ENCODE assay signal across 9 mouse cellular contexts in genomic region chr2:3327351-3327750, GRCm38 (mm10). TPM values are rescaled to one million over a fixed set of nuclear protein-coding genes. Genes with fewer than 3 reads are reported as not detected.
DNase-seq lines count a peak whose midpoint lies in the region; ATAC-seq and TF ChIP-seq lines count a peak whose summit lies in the region.
"Had no signal": no experiment of that assay in that cellular context is flagged by ENCODE, and none has a peak within 500 bp of the region (broad histone marks: within the 10 kb centered on the region; RNA-seq: fewer than 3 reads in every experiment).

No protein-coding gene starts in this region.

- WGBS in hindbrain, embryonic 10.5 days, result 47% methylated on average over 1 of the region's 1 CpGs
- 43% methylated on average over 1 of the region's 1 CpGs for WGBS in hindbrain, embryonic 16.5 days
- WGBS in embryonic facial prominence, embryonic 11.5 days, result 28% methylated on average over 1 of the region's 1 CpGs

- H3K79me3 ChIP-seq in C2C12 (ENCODE audit: low read depth), result peaks cover 31% of the 10 kb centered on the region

- H3K27ac ChIP-seq in hindbrain, embryonic 10.5 days, result no peak overlapping the region
- H3K27ac ChIP-seq in hindbrain, embryonic 16.5 days (ENCODE audit: low read depth, low read length), result no peak overlapping the region
- H3K27ac ChIP-seq in embryonic facial prominence, embryonic 11.5 days (replicated peaks; ENCODE audit: low read depth, low read length), result no peak overlapping the region
- H3K27ac ChIP-seq: stomach, embryonic 15.5 days had no signal

- H3K9ac ChIP-seq in hindbrain, embryonic 16.5 days (ENCODE audit: low read depth, low read length), result no peak overlapping the region
- no peak overlapping the region for H3K9ac ChIP-seq in embryonic facial prominence, embryonic 11.5 days (replicated peaks; ENCODE audit: low read length)
- H3K9ac ChIP-seq: stomach, embryonic 15.5 days had no signal

- H3K79me2 ChIP-seq in C2C12 (ENCODE audit: control insufficient read depth, insufficient read depth), result peaks cover 53% of the 10 kb centered on the region

- ATAC-seq in hindbrain, embryonic 16.5 days, result no peak
- ATAC-seq in embryonic facial prominence, embryonic 11.5 days (replicated peaks; ENCODE audit: insufficient number of reproducible peaks, low FRiP score, low TSS enrichment, low read depth), result no peak

- no peaks in the 10 kb centered on the region for H3K9me3 ChIP-seq in hindbrain, embryonic 10.5 days
- H3K9me3 ChIP-seq in hindbrain, embryonic 16.5 days (ENCODE audit: control insufficient read depth, low read length), result no peaks in the 10 kb centered on the region
- H3K9me3 ChIP-seq in embryonic facial prominence, embryonic 11.5 days (replicated peaks; ENCODE audit: control insufficient read depth, low read length), result no peaks in the 10 kb centered on the region
- H3K9me3 ChIP-seq: stomach, embryonic 15.5 days had no signal

- no peak overlapping the region for H3K4me3 ChIP-seq in hindbrain, embryonic 10.5 days
- no peak overlapping the region for H3K4me3 ChIP-seq in hindbrain, embryonic 16.5 days (ENCODE audit: low read length)
- no peak overlapping the region for H3K4me3 ChIP-seq in C2C12 (ENCODE audit: insufficient read depth, poor library complexity, severe bottlenecking)
- no peak overlapping the region for H3K4me3 ChIP-seq in embryonic facial prominence, embryonic 11.5 days (ENCODE audit: low read depth, low read length)
- H3K4me3 ChIP-seq: stomach, embryonic 15.5 days had no signal

- no peaks in the 10 kb centered on the region for H3K27me3 ChIP-seq in hindbrain, embryonic 10.5 days (ENCODE audit: insufficient read depth, poor library complexity, severe bottlenecking)
- H3K27me3 ChIP-seq in hindbrain, embryonic 16.5 days (replicated peaks; ENCODE audit: control insufficient read depth, insufficient read depth, low read length), result no peaks in the 10 kb centered on the region
- H3K27me3 ChIP-seq in C2C12 (ENCODE audit: control insufficient read depth, insufficient read depth, insufficient read length), result no peaks in the 10 kb centered on the region
- no peaks in the 10 kb centered on the region for H3K27me3 ChIP-seq in embryonic facial prominence, embryonic 11.5 days (ENCODE audit: control insufficient read depth, insufficient read depth, low read length)
- H3K27me3 ChIP-seq: stomach, embryonic 15.5 days had no signal

- DNase-seq in hindbrain, embryonic 10.5 days (ENCODE audit: low spot score), result peak; percentile 40
- peak; percentile 65 for DNase-seq in adrenal gland, postnatal 25 days
- peak; percentile 61 for DNase-seq in embryonic facial prominence, embryonic 11.5 days (ENCODE audit: low spot score)
- peak; percentile 69 for DNase-seq in kidney, postnatal 14 days
- peak; percentile 34 to 45 for DNase-seq in monocyte, adult 2 months (ENCODE audit: low read depth in 1 of 2, low spot score in 2 of 2)
- DNase-seq in yolk sac, embryonic 10.5 days (ENCODE audit: low spot score), result peak; percentile 27

- TF ChIP-seq CTCF in C2C12 (IDR thresholded peaks at IDR 0.05; ENCODE audit: control insufficient read depth, insufficient read depth, insufficient read length), result peak; percentile 25

- H3K36me3 ChIP-seq in hindbrain, embryonic 10.5 days, result peaks cover 69% of the 10 kb centered on the region
- H3K36me3 ChIP-seq in hindbrain, embryonic 16.5 days (ENCODE audit: control insufficient read depth, insufficient read depth, low read length), result peaks cover 46% of the 10 kb centered on the region
- peaks cover 89% of the 10 kb centered on the region for H3K36me3 ChIP-seq in C2C12 (ENCODE audit: control insufficient read depth, insufficient read depth)
- H3K36me3 ChIP-seq in embryonic facial prominence, embryonic 11.5 days (replicated peaks; ENCODE audit: control insufficient read depth, insufficient read depth, low read depth, low read length), result peaks cover 5% of the 10 kb centered on the region

- no peak overlapping the region for H3ac ChIP-seq in C2C12 (ENCODE audit: control insufficient read depth, insufficient read length, low read depth)

- no peak overlapping the region for H3K4me2 ChIP-seq in hindbrain, embryonic 16.5 days (ENCODE audit: low read length)
- H3K4me2 ChIP-seq in embryonic facial prominence, embryonic 11.5 days (ENCODE audit: low read depth, low read length), result no peak overlapping the region
- H3K4me2 ChIP-seq: stomach, embryonic 15.5 days had no signal

- peaks cover 12% of the 10 kb centered on the region for H3K4me1 ChIP-seq in hindbrain, embryonic 10.5 days (replicated peaks)
- H3K4me1 ChIP-seq in hindbrain, embryonic 16.5 days (ENCODE audit: control insufficient read depth, insufficient read depth, low read depth, low read length), result peaks cover 10% of the 10 kb centered on the region
- H3K4me1 ChIP-seq in embryonic facial prominence, embryonic 11.5 days (ENCODE audit: control insufficient read depth, insufficient read depth, low read length), result no peaks in the 10 kb centered on the region

TF ChIP-seq in C2C12, 6 proteins besides CTCF, POLR2A, EP300 and RAD21:
- no peak for TF ChIP-seq MYOG (IDR thresholded peaks at IDR 0.05; ENCODE audit: control insufficient read depth, extremely low read depth, insufficient read length)
- TF ChIP-seq MYOD1 (IDR thresholded peaks at IDR 0.05; ENCODE audit: control insufficient read depth, insufficient read length, low read depth), result no peak
- no peak for TF ChIP-seq MAX (IDR thresholded peaks at IDR 0.05)
- no peak for TF ChIP-seq CEBPB (IDR thresholded peaks at IDR 0.05; ENCODE audit: low read depth)
- TF ChIP-seq FOSL1 (IDR thresholded peaks at IDR 0.05; ENCODE audit: insufficient read depth, low read length, poor library complexity, severe bottlenecking), result no peak
- TF ChIP-seq USF1 (IDR thresholded peaks at IDR 0.05; ENCODE audit: low read depth), result no peak

RNA-seq across cellular contexts. Expression of gene Rpp38, which starts 5.1 kb away (rescaled TPM):
- 17.0 and 22.1 TPM in 2 replicates for polyA plus RNA-seq in hindbrain, embryonic 10.5 days (2016; fragmentation: Nextera tagmentation; extraction: Ambion mirVana)
- polyA plus RNA-seq in hindbrain, embryonic 16.5 days (2015; fragmentation: Nextera tagmentation; extraction: Ambion mirVana), result 10.4 and 13.3 TPM in 2 replicates
- polyA plus RNA-seq in C2C12 (2012; fragmentation: generic; extraction: Trizol), result 9.8 TPM
- 11.1 and 11.3 TPM in 2 replicates for total RNA-seq in adrenal gland, postnatal 25 days (2021)
- 22.2 and 22.4 TPM in 2 replicates for polyA plus RNA-seq in embryonic facial prominence, embryonic 11.5 days (2014; fragmentation: Nextera tagmentation; extraction: Ambion mirVana)

RNA-seq across cellular contexts. Expression of gene Acbd7, which starts 8.6 kb away (rescaled TPM):
- polyA plus RNA-seq in hindbrain, embryonic 10.5 days (2016; fragmentation: Nextera tagmentation; extraction: Ambion mirVana), result 0.67 TPM in 1 of 2 replicates, not detected in the other
- 3.4 and 4.6 TPM in 2 replicates for polyA plus RNA-seq in hindbrain, embryonic 16.5 days (2015; fragmentation: Nextera tagmentation; extraction: Ambion mirVana)
- 0.32 TPM for polyA plus RNA-seq in C2C12 (2012; fragmentation: generic; extraction: Trizol)
- total RNA-seq in adrenal gland, postnatal 25 days (2021), result not detected in 2 replicates
- 0.43 and 0.74 TPM in 2 replicates for polyA plus RNA-seq in embryonic facial prominence, embryonic 11.5 days (2014; fragmentation: Nextera tagmentation; extraction: Ambion mirVana)

RNA-seq across cellular contexts. Expression of gene Nmt2, which starts 43.3 kb away (rescaled TPM):
- 57.5 and 65.1 TPM in 2 replicates for polyA plus RNA-seq in hindbrain, embryonic 10.5 days (2016; fragmentation: Nextera tagmentation; extraction: Ambion mirVana)
- 108 and 112 TPM in 2 replicates for polyA plus RNA-seq in hindbrain, embryonic 16.5 days (2015; fragmentation: Nextera tagmentation; extraction: Ambion mirVana)
- 25.0 TPM for polyA plus RNA-seq in C2C12 (2012; fragmentation: generic; extraction: Trizol)
- 71.5 and 103 TPM in 2 replicates for total RNA-seq in adrenal gland, postnatal 25 days (2021)
- polyA plus RNA-seq in embryonic facial prominence, embryonic 11.5 days (2014; fragmentation: Nextera tagmentation; extraction: Ambion mirVana), result 46.0 and 46.1 TPM in 2 replicates
